Mouse (Mus musculus) layer of hippocampus, adult 2 months (tissue): ENCODE data around the gene Abcb8. TPM values are rescaled to one million over a fixed set of nuclear protein-coding genes. Genes with fewer than 3 reads are reported as not detected.
A peak's percentile ranks its signal among the peaks of the same experiment; 100 is the strongest.

Source experiments
- DNase-seq, 2 experiments: peaks; one replicate each; pipeline ENCODE4 v3.0.0; 2022; ENCODE audit warnings: low spot score in 2 of 2
- H3K27ac ChIP-seq: fragments of 200-600 bp; 2 replicates; pipeline ENCODE4 v1.8.1; 2022
- H3K4me3 ChIP-seq: fragments of 200-600 bp; 2 replicates; pipeline ENCODE4 v1.8.1; 2022; ENCODE audit warnings: mild to moderate bottlenecking
- CTCF ChIP-seq: fragments of 200-600 bp; conservative IDR thresholded peaks from 2 replicates; pipeline ENCODE4 v1.8.1; 2022; ENCODE audit warnings: antibody characterized with exemption, mild to moderate bottlenecking, moderate library complexity
- long read RNA-seq, 2 experiments: library from polyadenylated mRNA; stranded (forward); transcript quantifications; one replicate each; pipeline ENCODE4 v2.0.0; 2021; ENCODE audit warnings: borderline mapping rate in 2 of 2
- total RNA-seq, 2 experiments: library from RNA; stranded (reverse); gene quantifications; 2 replicates each; pipeline ENCODE4 v1.2.3; 2021

Abcb8 gene
- 10 to 100 TPM; 50.8 to 57.0 TPM for total RNA-seq
- long read RNA-seq, experiment 1, transcript Abcb8-201 (16 exons, 2,939 nt), result major isoform, 30 of 48 reads
- long read RNA-seq, experiment 1, partial matches to known transcripts, result 8 of 48 reads
- long read RNA-seq, experiment 1, other reads (novel, unspliced or antisense), result 9 of 48 reads
- long read RNA-seq, experiment 2, transcript Abcb8-201 (16 exons, 2,939 nt), result major isoform, 52 of 75 reads
- long read RNA-seq, experiment 2, partial matches to known transcripts, result 4 of 75 reads
- long read RNA-seq, experiment 2, other reads (novel, unspliced or antisense), result 18 of 75 reads

GRCm38 (mm10) chr5:24393392-24393997 lies at the start of gene Abcb8:
Gene Abcb8 (plus strand): TSS chr5:24393663.
- peak; percentile 87 for DNase-seq
- Histone ChIP-seq H3K27ac (peak within 1 kb of the TSS; percentile 99), H3K4me3 (peak within 1 kb of the TSS; percentile 88)
- peak; percentile 95 for TF ChIP-seq CTCF

- TF ChIP-seq CTCF, result no peak
- no peak overlapping the region for H3K4me3 ChIP-seq
- DNase-seq, result no peak
- H3K27ac ChIP-seq, result no peak overlapping the region
Measured at GRCm38 (mm10) chr5:24343977-24344436, 49.5 kb upstream of the Abcb8 start.

DNA sequence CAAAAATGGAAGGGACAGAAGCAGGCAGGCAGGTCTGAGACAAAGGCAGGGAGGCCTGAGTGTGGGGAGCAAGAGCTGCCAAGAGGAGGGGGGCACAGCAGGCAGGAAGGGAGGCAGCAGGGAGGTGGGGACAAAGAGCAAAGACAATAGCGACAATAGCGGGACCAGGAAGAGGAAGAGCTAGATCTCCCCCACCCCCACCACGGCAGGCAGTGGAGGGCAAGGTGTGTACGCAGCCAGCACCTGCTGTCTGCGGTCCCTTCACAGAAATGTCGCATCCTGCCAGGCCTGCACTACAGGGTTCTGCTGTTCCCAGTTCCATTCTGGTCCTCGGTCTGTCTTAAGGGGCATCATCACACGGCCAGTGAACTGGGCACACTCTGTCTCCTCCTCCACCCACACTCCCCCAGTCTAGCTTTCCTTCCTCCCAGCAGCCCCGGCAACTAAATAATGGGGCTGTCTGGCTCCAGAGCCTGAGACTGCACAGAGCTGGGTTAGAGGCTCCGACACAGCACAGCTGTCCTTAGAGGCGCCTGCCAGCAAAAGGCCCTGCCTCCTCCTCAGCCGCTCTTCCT lies 48.9 kb upstream of the Abcb8 start:
- DNase-seq, result no peak
- no peak for TF ChIP-seq CTCF
- 0 out of 2 replicates have a peak overlapping the region, but pooled peaks have one; percentile 28 for H3K27ac ChIP-seq
- H3K4me3 ChIP-seq, result no peak overlapping the region

DNA sequence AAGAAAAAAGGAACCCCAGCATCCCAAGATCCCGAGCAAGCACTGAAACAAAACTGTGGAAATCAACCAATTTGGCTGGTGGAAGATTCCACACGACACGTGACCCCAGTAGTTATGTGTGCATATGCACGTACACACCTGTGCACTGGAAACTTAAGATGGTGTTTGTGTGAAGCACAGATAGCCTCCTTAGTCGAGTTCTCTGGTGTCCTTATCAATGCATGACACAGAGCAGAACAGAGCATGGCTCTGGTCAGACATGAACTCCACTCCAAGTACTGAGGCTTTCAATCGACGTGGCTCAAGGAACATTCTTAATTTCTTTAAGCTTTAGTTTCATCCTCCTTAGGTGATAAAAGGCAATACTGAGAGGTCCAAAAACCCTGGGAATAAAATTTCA lies 47.1 kb upstream of the Abcb8 start:
- Histone ChIP-seq H3K27ac (no peak overlapping the region), H3K4me3 (no peak overlapping the region)
- TF ChIP-seq CTCF, result no peak
- DNase-seq, result no peak

- H3K4me3 ChIP-seq, result no peak overlapping the region
- DNase-seq, result no peak
- TF ChIP-seq CTCF, result no peak
- H3K27ac ChIP-seq, result no peak overlapping the region
Measured at GRCm38 (mm10) chr5:24347186-24347875, 46.1 kb upstream of the Abcb8 start.

DNA sequence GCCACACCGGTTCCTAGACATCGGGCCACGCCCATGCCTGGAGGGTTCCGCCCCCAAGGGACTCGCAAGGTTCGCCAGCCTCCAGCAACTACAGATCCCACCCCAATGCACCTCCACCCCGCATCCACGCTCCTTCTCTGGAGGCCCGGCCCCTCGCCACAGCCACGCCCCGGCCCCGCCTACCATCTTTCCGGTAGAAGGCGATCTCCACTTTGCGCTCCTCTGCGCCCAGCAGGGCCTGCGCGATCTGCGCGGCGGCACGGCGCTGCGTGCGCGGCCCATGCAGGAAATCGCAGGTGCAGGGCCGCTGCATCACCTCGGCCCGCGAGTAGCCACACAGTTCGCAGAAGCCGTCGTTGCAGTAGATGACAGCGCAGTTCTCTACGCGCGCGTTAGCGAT lies 45.3 kb upstream of the Abcb8 start:
- peak; percentile 62 to 63 for DNase-seq
- H3K27ac ChIP-seq, result no peak overlapping the region
- TF ChIP-seq CTCF, result no peak
- H3K4me3 ChIP-seq, result peak overlapping the region; percentile 60

DNA sequence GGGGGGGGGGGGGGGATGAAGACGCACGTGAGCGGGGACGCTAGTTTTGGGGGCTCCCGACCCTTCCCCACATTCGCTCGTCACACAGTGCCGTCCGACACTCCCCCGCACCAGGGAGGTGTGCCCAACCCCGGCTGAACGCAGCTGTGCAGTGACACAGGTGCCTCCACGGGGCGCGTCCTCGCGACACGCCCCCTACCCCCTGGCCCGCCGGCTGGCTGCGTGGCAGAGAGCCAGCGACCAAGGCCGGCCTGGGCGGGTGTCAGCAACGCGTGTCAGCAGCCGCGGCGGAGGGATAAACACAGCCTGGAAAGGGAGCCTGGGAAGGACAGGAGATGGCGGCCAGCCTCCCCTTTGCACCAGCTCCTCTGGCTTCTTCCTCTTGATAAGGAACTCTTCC lies 44.9 kb upstream of the Abcb8 start:
- Histone ChIP-seq H3K27ac (no peak overlapping the region; the same call in 1 of the 2 replicates), H3K4me3 (peak overlapping the region; percentile 60)
- no peak for TF ChIP-seq CTCF
- no peak for DNase-seq

DNA sequence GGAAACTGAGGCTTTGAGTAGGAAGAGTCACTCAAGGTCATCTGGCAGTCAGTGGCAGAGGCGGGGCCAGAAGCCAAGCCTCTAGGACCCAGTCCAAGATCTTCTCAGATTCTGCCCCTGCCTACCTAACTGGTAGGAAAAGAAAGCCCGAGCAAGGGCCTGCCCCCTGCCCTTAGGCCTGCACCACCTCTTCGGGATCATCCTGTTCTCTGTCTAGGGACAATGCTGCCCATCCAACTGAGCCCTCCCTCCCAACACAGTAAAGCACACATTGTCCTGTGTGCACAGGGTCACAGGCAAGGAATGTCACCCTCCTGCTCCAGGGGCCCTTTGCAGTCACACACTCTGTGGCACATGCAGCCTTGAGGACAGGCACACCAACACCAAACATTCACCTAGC lies 43.4 kb upstream of the Abcb8 start:
- no peak for TF ChIP-seq CTCF
- Histone ChIP-seq H3K4me3 (no peak overlapping the region), H3K27ac (no peak overlapping the region)
- no peak for DNase-seq

DNA sequence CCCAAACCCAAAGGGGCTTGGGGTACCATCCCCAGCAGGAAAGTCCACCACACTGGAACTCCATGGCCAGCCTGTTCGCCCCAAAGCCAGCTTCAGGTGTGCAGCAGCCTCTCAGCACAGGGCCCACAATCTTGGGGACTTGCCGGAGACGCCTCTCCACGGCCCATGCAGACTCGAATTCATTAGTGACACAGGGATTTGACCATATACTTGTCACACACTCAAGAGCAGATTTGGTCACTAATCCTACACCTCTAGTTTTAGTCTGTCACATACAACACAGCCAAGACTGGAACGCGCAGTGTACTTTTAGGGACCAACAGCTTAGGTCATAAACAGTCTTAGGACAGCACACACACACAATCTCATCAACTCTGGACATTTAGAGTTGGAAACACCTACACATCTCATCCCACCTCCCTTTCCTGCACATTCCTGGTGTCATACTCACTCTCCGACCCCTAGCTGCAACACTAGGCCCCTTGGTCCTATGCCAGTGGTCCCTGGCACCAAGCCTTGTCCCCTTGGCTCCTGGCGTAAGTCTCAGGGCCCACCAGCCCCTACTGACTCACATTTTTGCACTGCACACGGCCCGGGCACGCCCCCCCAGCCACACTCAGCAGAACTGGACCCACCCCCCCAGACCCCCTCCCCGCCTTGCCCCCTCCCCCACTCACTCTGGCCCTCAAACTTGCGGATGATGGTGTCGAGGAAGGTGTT lies 42.8 kb upstream of the Abcb8 start:
- DNase-seq, result no peak
- no peak for TF ChIP-seq CTCF
- Histone ChIP-seq H3K4me3 (peak overlapping the region; percentile 65), H3K27ac (no peak overlapping the region)

DNA sequence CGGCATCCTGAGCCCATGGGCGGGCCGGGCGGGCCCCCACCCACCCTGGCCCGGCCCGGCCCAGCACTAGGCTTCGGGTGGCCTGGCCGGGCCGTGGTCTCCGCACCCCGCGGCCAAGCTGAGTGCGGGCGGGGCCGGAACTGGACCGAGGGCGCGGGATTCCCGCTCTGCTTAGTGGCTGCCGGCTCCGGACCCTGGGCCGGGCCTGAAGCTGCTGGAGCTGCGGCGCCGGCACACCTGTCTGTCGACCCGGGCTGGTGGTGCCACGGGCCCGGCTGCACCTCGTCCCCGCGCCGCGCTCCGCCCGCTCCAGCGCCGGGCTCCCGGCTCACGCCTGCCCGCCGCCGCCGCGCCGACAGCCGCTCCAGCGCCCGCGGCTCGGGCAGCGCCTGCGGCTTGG lies 42.2 kb upstream of the Abcb8 start, which contains the start of gene Kcnh2:
Kcnh2 (minus strand) TSS at position 327 of the 400 bp plus-strand sequence.
- H3K4me3 ChIP-seq, result peak within 1 kb of the TSS; percentile 71
- no peak for DNase-seq
- no peak for TF ChIP-seq CTCF
- peak within 1 kb of the TSS; percentile 72 for H3K27ac ChIP-seq

- no peak for TF ChIP-seq CTCF
Measured at GRCm38 (mm10) chr5:24351701-24352171, 41.7 kb upstream of the Abcb8 start.

GRCm38 (mm10) chr5:24352251-24352859 lies 41.1 kb upstream of the Abcb8 start:
- peak overlapping the region; percentile 72 for H3K27ac ChIP-seq
- peak overlapping the region; percentile 71 for H3K4me3 ChIP-seq
- no peak for TF ChIP-seq CTCF
- DNase-seq, result no peak

More at GRCm38 (mm10) chr5:24351701-24352171, 41.7 kb upstream of the Abcb8 start:
- Histone ChIP-seq H3K4me3 (peak overlapping the region; percentile 71), H3K27ac (peak overlapping the region; percentile 72)
- DNase-seq, result peak; percentile 86 to 87
